Mouse (Mus musculus) olfactory bulb, adult 2 months (tissue): ENCODE measurements at regions not wholly inside any gene's neighbourhood (a gene's known extent, or its start where the extent isn't known, plus 50 kb on each side); places are given as distances from the start of the nearest gene placed in this dataset.
A peak's percentile ranks its signal among the peaks of the same experiment; 100 is the strongest.

ENCODE experiments used
- H3K27ac ChIP-seq: fragments of 200-500 bp; 2 replicates; pipeline ENCODE4 v1.5.1; 2012; ENCODE audit warnings: low read depth, low read length; ENCODE audit not compliant: insufficient read depth
- H3K4me1 ChIP-seq: fragments of 200-500 bp; 2 replicates; pipeline ENCODE4 v1.6.1; 2012; ENCODE audit warnings: low read length; ENCODE audit not compliant: control insufficient read depth, insufficient read depth
- H3K4me3 ChIP-seq: fragments of 200-500 bp; 2 replicates; pipeline ENCODE4 v1.5.1; 2012; ENCODE audit warnings: mild to moderate bottlenecking, low read depth, low read length, moderate library complexity; ENCODE audit not compliant: insufficient read depth
- CTCF ChIP-seq: fragments of 200-500 bp; IDR thresholded peaks from 2 replicates; pipeline ENCODE4 v1.5.1; 2012; ENCODE audit warnings: low read depth, mild to moderate bottlenecking, low read length, moderate library complexity; ENCODE audit not compliant: insufficient read depth
- POLR2A ChIP-seq: fragments of 200-500 bp; IDR thresholded peaks from 2 replicates; pipeline ENCODE4 v1.6.1; 2012; ENCODE audit warnings: mild to moderate bottlenecking, low read depth, low read length, moderate library complexity; ENCODE audit not compliant: insufficient read depth
- WGBS: fragments of 180-500 bp; shearing (Covaris S2); methylation state at CpG from one replicate; pipeline ENCODE4 v1.1.7; 2018; 5-methylcytosine and 5-hydroxymethylcytosine counted together

- Histone ChIP-seq H3K27ac (no peak overlapping the region), H3K4me1 (0 out of 2 replicates have a peak, but pooled peaks cover 4% of the 10 kb centered on the region), H3K4me3 (no peak overlapping the region)
- WGBS = 64% methylated on average over 4 of the region's 4 CpGs
- no peak for TF ChIP-seq POLR2A
- TF ChIP-seq CTCF = no peak
These were observed 64.5 kb upstream of the Pias1 start for GRCm38 (mm10) chr9:63052181-63052580.

GRCm38 (mm10) chr9:63051631-63052030 lies 63.9 kb upstream of the Pias1 start:
- Histone ChIP-seq H3K27ac (no peak overlapping the region), H3K4me3 (no peak overlapping the region), H3K4me1 (0 out of 2 replicates have a peak, but pooled peaks cover 4% of the 10 kb centered on the region)
- TF ChIP-seq POLR2A = no peak
- TF ChIP-seq CTCF = no peak
- WGBS = 83% methylated on average over 4 of the region's 4 CpGs

GRCm38 (mm10) chr9:63049290-63049689 lies 61.6 kb upstream of the Pias1 start:
- TF ChIP-seq POLR2A (no peak), CTCF (no peak)
- H3K4me3 ChIP-seq = no peak overlapping the region
- 0 out of 2 replicates have a peak, but pooled peaks cover 4% of the 10 kb centered on the region for H3K4me1 ChIP-seq
- no peak overlapping the region for H3K27ac ChIP-seq
- WGBS = 89% methylated on average over 5 of the region's 5 CpGs

GRCm38 (mm10) chr9:63046981-63047380 lies 59.3 kb upstream of the Pias1 start:
- H3K4me1 ChIP-seq = 0 out of 2 replicates have a peak, but pooled peaks cover 4% of the 10 kb centered on the region
- no peak for TF ChIP-seq POLR2A
- TF ChIP-seq CTCF = no peak
- no peak overlapping the region for H3K27ac ChIP-seq
- H3K4me3 ChIP-seq = no peak overlapping the region
- 91% methylated on average over 3 of the region's 3 CpGs for WGBS

- 94% methylated on average over 4 of the region's 4 CpGs for WGBS
- 0 out of 2 replicates have a peak, but pooled peaks cover 4% of the 10 kb centered on the region for H3K4me1 ChIP-seq
- H3K27ac ChIP-seq = no peak overlapping the region
- TF ChIP-seq POLR2A (no peak), CTCF (no peak)
- H3K4me3 ChIP-seq = no peak overlapping the region
These were observed 57.8 kb upstream of the Pias1 start for GRCm38 (mm10) chr9:63045531-63045930.

- no peak for TF ChIP-seq CTCF
- TF ChIP-seq POLR2A = no peak
- WGBS = 42% methylated on average over 3 of the region's 3 CpGs
- Histone ChIP-seq H3K4me3 (no peak overlapping the region), H3K4me1 (no peaks in the 10 kb centered on the region), H3K27ac (no peak overlapping the region)
These were observed 55.6 kb upstream of the Pias1 start for GRCm38 (mm10) chr9:63043304-63043703.

- TF ChIP-seq CTCF = no peak
- TF ChIP-seq POLR2A = no peak
- Histone ChIP-seq H3K4me1 (peaks cover 14% of the 10 kb centered on the region), H3K4me3 (no peak overlapping the region), H3K27ac (peak overlapping the region; percentile 77)
- 56% methylated on average over 6 of the region's 6 CpGs for WGBS
These were observed 50.3 kb upstream of the Pias1 start for GRCm38 (mm10) chr9:63038031-63038430.
